Comparison of ENCODE assay signal across 22 mouse cellular contexts in genomic region chr10:86060267-86060666, GRCm38 (mm10). TPM values are rescaled to one million over a fixed set of nuclear protein-coding genes. Genes with fewer than 3 reads are reported as not detected.
DNase-seq lines count a peak whose midpoint lies in the region; ATAC-seq and TF ChIP-seq lines count a peak whose summit lies in the region.
"Had no signal": no experiment of that assay in that cellular context is flagged by ENCODE, and none has a peak within 500 bp of the region (broad histone marks: within the 10 kb centered on the region; RNA-seq: fewer than 3 reads in every experiment).

No protein-coding gene starts in this region.

- no peak overlapping the region for H3K4me2 ChIP-seq in kidney, embryonic 16.5 days (replicated peaks; ENCODE audit: low read depth, low read length)
- H3K4me2 ChIP-seq: embryonic facial prominence, embryonic 12.5 days; forebrain, embryonic 15.5 days; heart, embryonic 13.5 days; hindbrain, embryonic 15.5 days had no signal

- no peak overlapping the region for H3K9ac ChIP-seq in kidney, embryonic 16.5 days (replicated peaks; ENCODE audit: low read length)
- H3K9ac ChIP-seq: embryonic facial prominence, embryonic 12.5 days; forebrain, embryonic 15.5 days; heart, embryonic 13.5 days; hindbrain, embryonic 15.5 days had no signal

- H3K79me3 ChIP-seq in C2C12 (ENCODE audit: low read depth): no peaks in the 10 kb centered on the region

- H3ac ChIP-seq in C2C12 (ENCODE audit: control insufficient read depth, insufficient read length, low read depth): no peak overlapping the region

- no peaks in the 10 kb centered on the region for H3K79me2 ChIP-seq in C2C12 (ENCODE audit: control insufficient read depth, insufficient read depth)

- TF ChIP-seq CTCF in C2C12 (IDR thresholded peaks at IDR 0.05; ENCODE audit: control insufficient read depth, insufficient read depth, insufficient read length): no peak

- intact Hi-C loops in heart, postnatal 14 days (cut with DNase I): loop anchor here (5.0 kb wide), 1 partner anchor 93 kb away; no protein-coding TSS in a partner anchor

- H3K27me3 ChIP-seq in kidney, embryonic 16.5 days (ENCODE audit: insufficient read depth, low read length): no peaks in the 10 kb centered on the region
- H3K27me3 ChIP-seq in C2C12 (ENCODE audit: control insufficient read depth, insufficient read depth, insufficient read length): no peaks in the 10 kb centered on the region
- H3K27me3 ChIP-seq: CH12.LX; embryonic facial prominence, embryonic 12.5 days; forebrain, embryonic 15.5 days; heart, embryonic 13.5 days; hindbrain, embryonic 15.5 days had no signal

- no peak for ATAC-seq in kidney, embryonic 16.5 days (ENCODE audit: low FRiP score, low TSS enrichment)
- ATAC-seq in megakaryocyte progenitor cell, adult 5-6 weeks (replicated peaks; ENCODE audit: poor library complexity): peak; percentile 4; the same call in 1 of the 2 replicates
- ATAC-seq: forebrain, embryonic 15.5 days; intestine, embryonic 16.5 days had no signal

- DNase-seq in kidney, adult 18-20 months: peak; percentile 2
- peak; percentile 19 for DNase-seq in 3T3-L1 (ENCODE audit: low read depth, low spot score)
- no peak for DNase-seq in adrenal gland, postnatal 10 days
- no peak for DNase-seq in heart, postnatal 14 days
- DNase-seq: adrenal gland, adult 2 months; adrenal gland, postnatal 36 days; B cell, adult 2 months; cerebellum, adult 11 months; cerebellum, adult 8-10 months; cerebellum, postnatal 25 days; gastrocnemius, postnatal 10 days had no signal

- H3K9me3 ChIP-seq in kidney, embryonic 16.5 days (ENCODE audit: low read length): peaks cover 9% of the 10 kb centered on the region
- H3K9me3 ChIP-seq: forebrain, embryonic 15.5 days had no signal

- H3K36me3 ChIP-seq in kidney, embryonic 16.5 days (ENCODE audit: insufficient read depth, low read length): peaks cover 6% of the 10 kb centered on the region; the same call in 1 of the 2 replicates
- H3K36me3 ChIP-seq in C2C12 (ENCODE audit: control insufficient read depth, insufficient read depth): no peaks in the 10 kb centered on the region
- H3K36me3 ChIP-seq: embryonic facial prominence, embryonic 12.5 days; heart, embryonic 13.5 days had no signal

- no peak overlapping the region for H3K27ac ChIP-seq in kidney, embryonic 16.5 days (ENCODE audit: low read length)
- H3K27ac ChIP-seq: embryonic facial prominence, embryonic 12.5 days; forebrain, embryonic 15.5 days; heart, embryonic 13.5 days; hindbrain, embryonic 15.5 days had no signal

- WGBS in kidney, embryonic 16.5 days: 55% methylated on average over 3 of the region's 3 CpGs

- H3K4me3 ChIP-seq in kidney, embryonic 16.5 days (ENCODE audit: low read length): no peak overlapping the region
- no peak overlapping the region for H3K4me3 ChIP-seq in C2C12 (ENCODE audit: insufficient read depth, poor library complexity, severe bottlenecking)
- H3K4me3 ChIP-seq: embryonic facial prominence, embryonic 12.5 days; forebrain, embryonic 15.5 days; heart, embryonic 13.5 days; hindbrain, embryonic 15.5 days had no signal

- H3K4me1 ChIP-seq in kidney, embryonic 16.5 days (ENCODE audit: insufficient read depth, low read length): 0 out of 2 replicates have a peak, but pooled peaks cover 3% of the 10 kb centered on the region

TF ChIP-seq in C2C12, 6 proteins besides CTCF, POLR2A, EP300 and RAD21:
- TF ChIP-seq MYOD1 (IDR thresholded peaks at IDR 0.05; ENCODE audit: control insufficient read depth, insufficient read length, low read depth) (no peak), USF1 (IDR thresholded peaks at IDR 0.05; ENCODE audit: low read depth) (peak; percentile 55)

RNA-seq across cellular contexts. Expression of gene Fbxo7, which starts 38.5 kb away (rescaled TPM):
- polyA plus RNA-seq in kidney, embryonic 16.5 days (2015; fragmentation: Nextera tagmentation; extraction: Ambion mirVana): 40.1 and 40.4 TPM in 2 replicates
- polyA plus RNA-seq in C2C12 (2012; fragmentation: generic; extraction: Trizol): 7.7 TPM
- 30.2 and 36.0 TPM in 2 replicates for total RNA-seq in megakaryocyte progenitor cell, adult 5-6 weeks (2015)
- 14.5 and 31.5 TPM in 2 replicates for total RNA-seq in megakaryocyte progenitor cell, adult 5-6 weeks (2017)
- total RNA-seq in adrenal gland, postnatal 10 days (2021): 10 to 100 TPM; 23.8 to 31.9 TPM
- total RNA-seq in heart, postnatal 14 days (2021): 10 to 100 TPM; 14.4 to 15.3 TPM

RNA-seq across cellular contexts. Expression of gene Bpifc, which starts 48.6 kb away (rescaled TPM):
- polyA plus RNA-seq in kidney, embryonic 16.5 days (2015; fragmentation: Nextera tagmentation; extraction: Ambion mirVana): 0.27 and 0.29 TPM in 2 replicates
- polyA plus RNA-seq in C2C12 (2012; fragmentation: generic; extraction: Trizol): not detected
- total RNA-seq in megakaryocyte progenitor cell, adult 5-6 weeks (2015): 3.5 and 4.0 TPM in 2 replicates
- 1.2 and 2.1 TPM in 2 replicates for total RNA-seq in megakaryocyte progenitor cell, adult 5-6 weeks (2017)
- under 1 TPM; 0.12 to 0.15 TPM for total RNA-seq in adrenal gland, postnatal 10 days (2021)
- not detected for total RNA-seq in heart, postnatal 14 days (2021)
- total RNA-seq: CH12.LX; gastrocnemius, postnatal 10 days had no signal
- polyA plus RNA-seq: embryonic facial prominence, embryonic 12.5 days; forebrain, embryonic 11.5 days; forebrain, embryonic 15.5 days; heart, embryonic 13.5 days; heart, postnatal 0 days; hindbrain, embryonic 15.5 days; intestine, embryonic 16.5 days had no signal

Comparison
In these comparisons a context has a peak if more than half of its experiments do, and no peak if none do; other contexts are left out.
1. DNase-seq: peak in kidney, adult 18-20 months (single experiment) and 3T3-L1 (single experiment); none in adrenal gland, postnatal 10 days (single experiment) and heart, postnatal 14 days (0 of 2).